Mouse (Mus musculus) hindbrain, embryonic 12.5 days (tissue): ENCODE data around the gene Sectm1a. TPM values are rescaled to one million over a fixed set of nuclear protein-coding genes. Genes with fewer than 3 reads are reported as not detected.
"Not testable (repeated sequence)": the region's sequence is repeated elsewhere in the genome, so short reads cannot be mapped to it uniquely, and the experiment has no call there.

Experiments
- ATAC-seq: fragments of 200-750 bp; cut with Nextera tagmentation; 2 replicates; pipeline ENCODE4 v1.8.0; 2017; ENCODE audit warnings: moderate TSS enrichment; ENCODE audit not compliant: low FRiP score
- H3K27ac ChIP-seq: fragments of 300-500 bp; sonication (generic); 2 replicates; pipeline ENCODE4 v1.5.1; 2016; ENCODE audit warnings: mild to moderate bottlenecking
- H3K27me3 ChIP-seq: fragments of 300-500 bp; sonication (generic); 2 replicates; pipeline ENCODE4 v1.6.1; 2016; ENCODE audit warnings: mild to moderate bottlenecking
- H3K36me3 ChIP-seq: fragments of 300-500 bp; sonication (generic); 2 replicates; pipeline ENCODE4 v1.6.1; 2016; ENCODE audit warnings: mild to moderate bottlenecking
- H3K4me1 ChIP-seq: fragments of 300-500 bp; sonication (generic); 2 replicates; pipeline ENCODE4 v1.6.1; 2016
- H3K4me2 ChIP-seq: fragments of 300-500 bp; sonication (generic); replicated peaks from 2 replicates; pipeline ENCODE4 v1.6.1; 2016; ENCODE audit warnings: mild to moderate bottlenecking
- H3K4me3 ChIP-seq: fragments of 300-500 bp; sonication (generic); 2 replicates; pipeline ENCODE4 v1.5.1; 2016; ENCODE audit warnings: mild to moderate bottlenecking
- H3K9ac ChIP-seq: fragments of 300-500 bp; sonication (generic); 2 replicates; pipeline ENCODE4 v1.6.1; 2016; ENCODE audit warnings: mild to moderate bottlenecking, moderate library complexity
- H3K9me3 ChIP-seq: fragments of 300-500 bp; sonication (generic); replicated peaks from 2 replicates; pipeline ENCODE4 v1.6.1; 2016; ENCODE audit warnings: mild to moderate bottlenecking
- WGBS: fragments of 180-500 bp; shearing (Covaris S2); methylation state at CpG from one replicate; pipeline ENCODE4 v1.1.7; 2016; 5-methylcytosine and 5-hydroxymethylcytosine counted together
- polyA plus RNA-seq: library from polyadenylated mRNA; unstranded; fragments of >200 nt; fragmentation: Nextera tagmentation; extraction: Ambion mirVana; gene quantifications from 2 replicates; pipeline ENCODE4 v1.2.1, GENCODE M21; 2016

Sectm1a gene
- polyA plus RNA-seq, 1 experiment from 2014 or later = not detected

GRCm38 (mm10) chr11:121085181-121085580, 4.2 kb upstream of the Sectm1a start:
- no peaks in the 10 kb centered on the region for H3K36me3 ChIP-seq
- no peaks in the 10 kb centered on the region; the same call in 1 of the 2 replicates for H3K27me3 ChIP-seq
- H3K9me3 ChIP-seq = no peaks in the 10 kb centered on the region
- no peak overlapping the region for H3K9ac ChIP-seq
- H3K4me3 ChIP-seq = no peak overlapping the region
- 79% methylated on average over 5 of the region's 5 CpGs for WGBS
- H3K4me2 ChIP-seq = no peak overlapping the region
- no peak overlapping the region for H3K27ac ChIP-seq
- no peak for ATAC-seq
- no peaks in the 10 kb centered on the region for H3K4me1 ChIP-seq

- no peak overlapping the region for H3K4me3 ChIP-seq
- WGBS = 82% methylated on average over 6 of the region's 6 CpGs
- no peak overlapping the region for H3K4me2 ChIP-seq
- no peaks in the 10 kb centered on the region for H3K36me3 ChIP-seq
- no peak overlapping the region for H3K9ac ChIP-seq
- no peaks in the 10 kb centered on the region for H3K9me3 ChIP-seq
- H3K27ac ChIP-seq = no peak overlapping the region
- ATAC-seq = no peak
- no peaks in the 10 kb centered on the region; the same call in 1 of the 2 replicates for H3K27me3 ChIP-seq
- H3K4me1 ChIP-seq = no peaks in the 10 kb centered on the region
Observed at GRCm38 (mm10) chr11:121082857-121083500, 2.0 kb upstream of the Sectm1a start.

DNA sequence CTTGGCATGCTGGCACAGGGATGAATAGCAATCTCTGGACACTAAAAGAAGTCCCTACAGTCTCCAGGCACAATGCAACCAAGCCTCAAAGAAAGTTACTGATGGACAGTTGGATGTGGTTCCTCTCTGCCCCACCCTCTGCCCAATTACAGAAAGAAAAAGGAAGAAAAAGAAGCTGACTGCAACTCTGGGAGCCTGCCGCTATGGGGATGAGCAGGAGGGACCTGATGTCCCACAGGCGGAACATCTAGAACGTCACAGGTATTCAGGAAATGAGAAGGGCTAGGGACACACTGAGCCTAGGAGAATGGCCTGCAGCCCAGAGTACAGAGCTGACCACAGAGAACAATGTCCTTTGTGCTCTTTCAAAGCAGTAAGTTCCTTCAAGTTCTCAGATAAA, 1.2 kb upstream of the Sectm1a start:
- Histone ChIP-seq H3K9ac (no peak overlapping the region), H3K36me3 (no peaks in the 10 kb centered on the region), H3K4me2 (no peak overlapping the region), H3K4me1 (no peaks in the 10 kb centered on the region), H3K27ac (no peak overlapping the region), H3K9me3 (no peaks in the 10 kb centered on the region), H3K4me3 (no peak overlapping the region), H3K27me3 (no peaks in the 10 kb centered on the region; the same call in 1 of the 2 replicates)
- no peak for ATAC-seq
- WGBS = 81% methylated on average over 3 of the region's 3 CpGs

GRCm38 (mm10) chr11:121080330-121080729, 690 bp downstream of the Sectm1a start:
- no peak for ATAC-seq
- no peak overlapping the region for H3K9ac ChIP-seq

DNA sequence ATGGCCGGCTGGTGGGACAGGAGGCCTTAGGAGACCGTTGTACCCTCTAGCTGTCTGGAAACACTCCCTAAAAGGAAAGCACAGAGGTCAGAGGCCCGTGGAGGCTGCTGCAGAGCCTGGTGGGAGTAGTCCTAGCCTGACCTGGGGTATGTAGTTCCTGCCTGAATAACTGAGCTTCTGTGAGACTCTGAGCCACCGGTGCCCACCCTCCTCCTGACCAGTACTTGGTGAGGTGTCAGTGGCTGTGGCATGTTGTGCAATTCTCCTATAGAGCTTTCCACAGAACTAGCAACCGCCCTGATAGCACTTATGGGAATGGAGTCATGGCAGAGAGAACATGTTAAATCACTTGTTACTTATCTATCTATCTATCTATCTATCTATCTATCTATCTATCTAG, 5.4 kb downstream of the Sectm1a start:
- no peaks in the 10 kb centered on the region for H3K36me3 ChIP-seq
- no peaks in the 10 kb centered on the region for H3K4me1 ChIP-seq
- H3K9ac ChIP-seq = no peak overlapping the region
- ATAC-seq = no peak
- no peak overlapping the region for H3K4me2 ChIP-seq
- H3K27ac ChIP-seq = no peak overlapping the region
- no peak overlapping the region for H3K4me3 ChIP-seq
- no peaks in the 10 kb centered on the region for H3K9me3 ChIP-seq
- no peaks in the 10 kb centered on the region; the same call in 1 of the 2 replicates for H3K27me3 ChIP-seq
- WGBS = 71% methylated on average over 5 of the region's 5 CpGs

More at GRCm38 (mm10) chr11:121080330-121080729, 690 bp downstream of the Sectm1a start:
- H3K4me3 ChIP-seq = no peak overlapping the region
- no peaks in the 10 kb centered on the region; the same call in 1 of the 2 replicates for H3K27me3 ChIP-seq
- no peaks in the 10 kb centered on the region for H3K9me3 ChIP-seq
- no peaks in the 10 kb centered on the region for H3K4me1 ChIP-seq
- 93% methylated on average over 8 of the region's 8 CpGs for WGBS
- no peak overlapping the region for H3K4me2 ChIP-seq
- no peak overlapping the region for H3K27ac ChIP-seq
- no peaks in the 10 kb centered on the region for H3K36me3 ChIP-seq

DNA sequence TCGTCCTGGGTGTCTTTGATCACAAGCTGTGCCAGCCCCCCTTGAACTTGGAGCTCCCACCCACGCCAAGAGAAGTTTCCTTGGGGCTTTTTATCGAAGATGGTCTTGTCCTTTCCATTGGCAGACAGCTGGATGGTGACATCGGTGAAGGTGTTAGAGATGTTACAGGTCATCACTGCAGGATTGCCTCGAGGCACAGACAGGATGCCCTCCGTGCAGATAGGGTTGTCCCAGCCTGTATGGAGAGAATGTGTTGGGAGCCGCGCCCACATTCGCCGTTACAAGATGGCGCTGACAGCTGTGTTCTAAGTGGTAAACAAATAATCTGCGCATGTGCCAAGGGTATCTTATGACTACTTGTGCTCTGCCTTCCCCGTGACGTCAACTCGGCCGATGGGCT, 11.4 kb downstream of the Sectm1a start:
- H3K36me3 ChIP-seq, ATAC-seq, H3K9ac ChIP-seq, H3K4me3 ChIP-seq, H3K27me3 ChIP-seq, H3K9me3 ChIP-seq, H3K4me1 ChIP-seq, H3K4me2 ChIP-seq, H3K27ac ChIP-seq: not testable (repeated sequence)
- WGBS = 95% methylated on average over 11 of the region's 16 CpGs

DNA sequence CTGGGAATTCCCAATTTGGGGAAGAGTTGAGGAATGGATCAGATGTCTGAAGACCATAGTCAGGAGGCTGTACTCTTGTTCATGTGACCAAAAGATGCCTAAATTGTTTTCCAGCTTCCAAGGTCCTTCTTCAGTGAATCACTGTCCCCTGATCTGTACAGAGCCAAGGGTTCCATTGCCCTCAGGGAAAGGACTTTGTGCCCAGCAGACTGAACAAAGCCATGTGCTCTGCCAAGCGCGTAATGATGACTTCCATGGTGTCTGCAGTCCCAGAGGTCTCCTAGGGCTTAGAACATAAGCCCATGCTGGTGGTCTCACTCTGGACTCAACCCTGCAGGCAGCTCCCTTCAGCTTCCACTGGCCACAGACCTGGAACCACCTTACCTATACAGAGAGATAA, 13.1 kb downstream of the Sectm1a start:
- H3K36me3 ChIP-seq = no peaks in the 10 kb centered on the region
- H3K9me3 ChIP-seq = no peaks in the 10 kb centered on the region
- H3K4me1 ChIP-seq = no peaks in the 10 kb centered on the region
- no peak overlapping the region for H3K4me2 ChIP-seq
- H3K27ac ChIP-seq = no peak overlapping the region
- H3K27me3 ChIP-seq = no peaks in the 10 kb centered on the region
- no peak overlapping the region for H3K4me3 ChIP-seq
- H3K9ac ChIP-seq = no peak overlapping the region
- ATAC-seq = no peak
- WGBS = 98% methylated on average over 2 of the region's 2 CpGs

GRCm38 (mm10) chr11:121064197-121064596, 16.8 kb downstream of the Sectm1a start:
- Histone ChIP-seq H3K4me3 (no peak overlapping the region), H3K27ac (no peak overlapping the region), H3K4me1 (no peaks in the 10 kb centered on the region), H3K27me3 (no peaks in the 10 kb centered on the region), H3K36me3 (no peaks in the 10 kb centered on the region), H3K9ac (no peak overlapping the region), H3K9me3 (no peaks in the 10 kb centered on the region), H3K4me2 (no peak overlapping the region)
- no peak for ATAC-seq
- 90% methylated on average over 3 of the region's 3 CpGs for WGBS

DNA sequence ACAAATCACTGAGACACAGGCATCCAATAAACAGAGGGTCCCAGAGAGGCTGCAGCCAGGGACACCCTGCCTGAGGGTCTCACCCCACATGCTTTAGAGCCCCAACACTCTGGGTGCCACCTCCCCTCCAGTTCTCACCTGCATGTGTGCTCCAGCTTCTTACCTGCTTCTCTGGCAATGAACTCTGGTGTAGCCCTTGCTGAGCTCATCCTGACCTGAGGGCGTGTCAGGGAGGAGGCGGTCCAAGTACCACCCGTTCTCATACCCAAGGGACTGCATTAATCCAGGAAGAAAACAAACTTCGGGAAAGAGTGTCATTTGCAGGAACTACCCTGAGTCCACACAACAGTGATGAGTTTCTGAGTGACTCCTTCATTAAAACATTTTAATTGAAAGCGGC, 17.6 kb downstream of the Sectm1a start, which contains the start of gene Sectm1b:
Gene Sectm1b (minus strand): TSS at position 191 of the 400 bp plus-strand sequence.
- H3K4me3 ChIP-seq = no peak within 1 kb of the TSS
- WGBS = 85% methylated on average over 5 of the region's 5 CpGs

DNA sequence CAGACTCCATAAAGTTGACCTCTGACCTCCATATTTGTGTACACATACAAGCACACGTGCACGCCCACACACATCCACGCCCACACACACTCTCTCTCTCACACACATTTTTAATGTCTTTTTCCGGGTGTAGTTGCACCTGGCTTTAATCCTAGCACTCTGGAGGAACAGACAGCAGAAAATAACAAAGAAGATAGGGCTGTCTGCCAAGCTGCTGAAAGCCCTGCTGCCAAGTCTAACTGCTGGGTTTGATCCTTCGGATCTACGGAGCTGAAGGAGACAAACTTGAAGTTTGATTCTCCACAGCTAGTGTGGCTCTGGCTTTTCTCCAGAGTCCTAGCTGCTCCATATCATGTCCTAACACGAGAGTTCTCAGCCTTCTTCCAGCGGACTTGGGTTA, 19.4 kb downstream of the Sectm1a start:
- Histone ChIP-seq H3K4me2 (no peak overlapping the region), H3K27ac (no peak overlapping the region), H3K9me3 (no peaks in the 10 kb centered on the region), H3K4me1 (no peaks in the 10 kb centered on the region), H3K9ac (no peak overlapping the region), H3K36me3 (no peaks in the 10 kb centered on the region), H3K4me3 (no peak overlapping the region), H3K27me3 (no peaks in the 10 kb centered on the region)
- ATAC-seq = no peak
- 80% methylated on average over 8 of the region's 8 CpGs for WGBS

More for the DNA sequence above, 17.6 kb downstream of the Sectm1a start, which contains the start of gene Sectm1b:
- Histone ChIP-seq H3K9me3 (no peaks in the 10 kb centered on the region), H3K4me2 (no peak within 1 kb of the TSS), H3K9ac (no peak within 1 kb of the TSS), H3K36me3 (no peaks in the 10 kb centered on the region), H3K4me1 (no peaks in the 10 kb centered on the region), H3K27ac (no peak within 1 kb of the TSS), H3K27me3 (no peaks in the 10 kb centered on the region)
- ATAC-seq = no peak

- H3K4me2 ChIP-seq, H3K4me3 ChIP-seq: not testable (repeated sequence)
- 92% methylated on average over 6 of the region's 6 CpGs for WGBS
Observed at GRCm38 (mm10) chr11:121060401-121061067, 20.5 kb downstream of the Sectm1a start.

DNA sequence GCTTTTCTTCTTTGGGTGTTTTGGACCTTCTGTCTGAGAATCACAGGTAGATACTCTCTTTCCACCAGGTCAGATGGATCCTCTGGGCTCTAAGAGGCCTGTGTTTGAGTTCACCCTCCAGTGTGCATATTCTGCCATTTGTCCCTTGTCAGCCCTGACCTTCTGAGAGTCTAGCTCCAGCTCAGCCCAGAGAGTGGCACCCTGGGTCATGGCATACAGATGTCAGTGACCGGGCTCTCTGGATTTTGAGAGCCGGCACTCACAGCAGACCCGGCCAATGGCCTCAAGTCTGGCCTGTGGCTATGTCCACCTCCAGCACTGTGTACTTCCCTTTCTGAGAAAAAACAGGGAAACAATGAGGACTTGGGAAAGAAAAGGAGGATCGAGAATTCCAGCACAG, 21.5 kb downstream of the Sectm1a start:
- WGBS = 91% methylated on average over 4 of the region's 4 CpGs
- H3K4me3 ChIP-seq = no peak overlapping the region

More at GRCm38 (mm10) chr11:121060401-121061067, 20.5 kb downstream of the Sectm1a start:
- not testable (repeated sequence) for H3K9me3 ChIP-seq, H3K9ac ChIP-seq, H3K27ac ChIP-seq, ATAC-seq, H3K36me3 ChIP-seq, H3K27me3 ChIP-seq, H3K4me1 ChIP-seq

DNA sequence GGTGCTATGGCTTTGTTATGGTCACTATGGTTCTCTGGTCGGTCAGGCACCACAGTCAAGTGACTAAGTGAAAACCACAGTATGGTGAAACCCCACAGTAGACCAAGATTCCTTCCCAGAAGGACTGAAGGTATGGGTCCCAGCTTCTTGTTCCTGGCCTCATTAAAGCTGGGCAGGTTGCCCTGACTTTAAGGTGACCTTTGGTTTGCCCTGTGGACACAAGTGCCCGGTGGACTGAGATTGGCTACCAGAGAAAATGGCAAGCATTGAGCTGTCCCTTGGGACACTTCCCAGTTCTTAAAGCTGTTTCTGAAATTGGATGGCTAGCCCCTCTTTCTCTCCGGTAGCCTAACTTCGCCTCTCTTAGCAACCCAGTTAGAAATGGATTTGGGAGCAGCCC, 22.1 kb downstream of the Sectm1a start:
- Histone ChIP-seq H3K9me3 (no peaks in the 10 kb centered on the region), H3K4me2 (no peak overlapping the region), H3K36me3 (no peaks in the 10 kb centered on the region), H3K9ac (no peak overlapping the region), H3K27ac (no peak overlapping the region), H3K27me3 (no peaks in the 10 kb centered on the region), H3K4me1 (no peaks in the 10 kb centered on the region), H3K4me3 (no peak overlapping the region)
- WGBS = 93% methylated on average over 4 of the region's 4 CpGs
- ATAC-seq = no peak

More for the DNA sequence above, 21.5 kb downstream of the Sectm1a start:
- H3K4me2 ChIP-seq = no peak overlapping the region
- H3K9ac ChIP-seq = no peak overlapping the region
- no peak for ATAC-seq
- H3K9me3 ChIP-seq = no peaks in the 10 kb centered on the region
- no peak overlapping the region for H3K27ac ChIP-seq
- H3K4me1 ChIP-seq = no peaks in the 10 kb centered on the region
- H3K36me3 ChIP-seq = no peaks in the 10 kb centered on the region
- H3K27me3 ChIP-seq = no peaks in the 10 kb centered on the region
